Mouse (Mus musculus) liver, adult 2 months (tissue): ENCODE measurements around the gene Sh3bgrl2.

Source experiments
- CTCF ChIP-seq: fragments of 200-500 bp; IDR thresholded peaks from 2 replicates; pipeline ENCODE4 v1.5.1; 2011; ENCODE audit warnings: low read depth, low read length, control low read depth
- POLR2A ChIP-seq: fragments of 200-500 bp; IDR thresholded peaks from 2 replicates; pipeline ENCODE4 v1.6.1; 2011; ENCODE audit warnings: low read length, control low read depth; ENCODE audit not compliant: insufficient read depth; ENCODE audit errors: extremely low read depth

DNA sequence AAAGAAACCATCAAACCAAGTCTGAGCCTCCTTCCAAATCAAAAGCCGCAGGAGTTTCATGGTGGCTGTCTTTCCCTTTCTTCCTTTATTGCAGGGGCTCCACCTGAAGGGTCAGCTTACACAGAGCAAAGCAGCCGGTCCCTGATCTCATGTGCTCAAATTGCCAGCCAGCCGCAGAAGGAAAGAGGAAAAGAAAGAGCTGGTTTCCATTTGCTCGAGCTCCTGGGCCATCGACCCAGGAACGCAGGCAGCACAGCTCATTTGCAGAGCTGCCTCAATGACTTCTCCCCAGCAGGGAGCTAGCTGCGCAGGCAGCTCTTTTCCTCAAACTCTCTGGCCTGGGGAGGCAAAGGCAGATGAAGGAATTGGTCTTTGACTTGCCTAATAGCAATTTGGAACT, 87.9 kb downstream of the Sh3bgrl2 start:
- no peak for TF ChIP-seq CTCF
- TF ChIP-seq POLR2A: no peak
